In genomic region chr6:88759793-88760453, GRCm38 (mm10) we compare ENCODE assay signal across 8 mouse cellular contexts. TPM values are rescaled to one million over a fixed set of nuclear protein-coding genes. Genes with fewer than 3 reads are reported as not detected.
A peak's percentile ranks its signal among the peaks of the same experiment; 100 is the strongest.
DNase-seq lines count a peak whose midpoint lies in the region; ATAC-seq lines count a peak whose summit lies in the region.

No protein-coding gene starts in this region.

- peaks cover 20% of the 10 kb centered on the region for H3K4me1 ChIP-seq in hindbrain, embryonic 14.5 days (replicated peaks; ENCODE audit: control insufficient read depth, insufficient read depth, low read length)

- no peak overlapping the region for H3K9ac ChIP-seq in hindbrain, embryonic 14.5 days

- no peaks in the 10 kb centered on the region for H3K36me3 ChIP-seq in hindbrain, embryonic 14.5 days (replicated peaks; ENCODE audit: control insufficient read depth, insufficient read depth)

- H3K4me2 ChIP-seq in hindbrain, embryonic 14.5 days (replicated peaks), result 0 out of 2 replicates have a peak overlapping the region, but pooled peaks have one; percentile 2

- H3K4me3 ChIP-seq in hindbrain, embryonic 14.5 days (replicated peaks; ENCODE audit: low read length), result no peak overlapping the region

- H3K27me3 ChIP-seq in hindbrain, embryonic 14.5 days (ENCODE audit: control insufficient read depth, insufficient read depth, low read length), result no peaks in the 10 kb centered on the region

- peak overlapping the region; percentile 54 for H3K27ac ChIP-seq in hindbrain, embryonic 14.5 days

- WGBS in hindbrain, embryonic 14.5 days, result 48% methylated on average over 17 of the region's 17 CpGs

- peak; percentile 54; the same call in 1 of the 2 replicates for ATAC-seq in hindbrain, embryonic 14.5 days (ENCODE audit: low FRiP score)
- ATAC-seq in inflammation-experienced regulatory T-cells, adult 6 months, result no peak

- DNase-seq in adrenal gland, adult (ENCODE audit: inconsistent age in 2 of 2, low spot score in 1 of 2), result peak; percentile 82 to 89
- peak; percentile 98 for DNase-seq in cerebellum, adult 8-10 months
- DNase-seq in gastrocnemius, adult 18-20 months (ENCODE audit: low spot score), result peak; percentile 89
- DNase-seq in hindbrain, embryonic 14.5 days (ENCODE audit: low spot score), result peak; percentile 62
- peak; percentile 71 for DNase-seq in left cerebral cortex, adult 11 months (ENCODE audit: low spot score)
- peak; percentile 75 to 90 for DNase-seq in lung, postnatal 4 days
- DNase-seq in spleen, postnatal 10 days (ENCODE audit: low spot score in 2 of 2), result peak; percentile 83 to 94

- no peaks in the 10 kb centered on the region for H3K9me3 ChIP-seq in hindbrain, embryonic 14.5 days (ENCODE audit: control insufficient read depth, low read length)

RNA-seq across cellular contexts. Expression of gene Mgll, which starts 35.7 kb away (rescaled TPM):
- 10 to 100 TPM; 25.2 to 45.8 TPM for total RNA-seq in gastrocnemius, adult 18-20 months (2021)
- 51.1 and 51.3 TPM in 2 replicates for polyA plus RNA-seq in hindbrain, embryonic 14.5 days (2014; fragmentation: Nextera tagmentation; extraction: Ambion mirVana)
- 1 to 10 TPM in 2 of 3 experiments, not detected in 1; 1.2 to 2.3 TPM for polyA plus RNA-seq in inflammation-experienced regulatory T-cells, adult 6 months (2017; shearing (Covaris generic))

Comparison
In these comparisons a context has a peak if more than half of its experiments do, and no peak if none do; other contexts are left out.
1. RNA of gene Mgll, which starts 35.7 kb away (polyA plus RNA-seq): 51.1 to 51.3 TPM in hindbrain, embryonic 14.5 days; 1.2 to 2.3 TPM in inflammation-experienced regulatory T-cells, adult 6 months; every median in the first group is over 10 times any median in the second.
2. Peak in every context shown above with its lines, with median percentiles within 50 percentile points of each other: DNase-seq.